Mouse (Mus musculus) spleen, adult 18-20 months (tissue): Measurements from ENCODE around the gene Psmd13.

Experiments
- DNase-seq, 2 experiments: peaks; one replicate each; pipeline ENCODE4 v3.0.0; 2022; ENCODE audit warnings: mixed read lengths in 2 of 2

The Psmd13 gene

DNA sequence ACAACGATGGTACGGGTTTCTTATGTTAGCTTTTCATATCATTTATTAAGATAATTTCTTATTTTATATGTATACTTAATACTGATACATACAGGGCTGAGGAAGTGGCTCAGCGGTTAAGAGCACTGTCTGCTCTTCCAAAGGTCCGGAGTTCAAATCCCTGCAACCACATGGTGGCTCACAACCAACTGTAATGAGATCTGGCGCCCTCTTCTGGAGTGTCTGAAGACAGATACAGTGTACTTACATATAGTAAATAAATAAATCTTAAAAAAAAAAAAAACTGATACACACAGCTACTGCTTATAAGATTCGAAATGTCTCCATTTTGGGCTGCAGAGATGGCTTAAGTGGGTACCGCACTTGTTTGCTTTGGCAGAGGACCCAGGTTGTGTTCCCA is 25.9 kb downstream of the Psmd13 start:
- no peak for DNase-seq

DNA sequence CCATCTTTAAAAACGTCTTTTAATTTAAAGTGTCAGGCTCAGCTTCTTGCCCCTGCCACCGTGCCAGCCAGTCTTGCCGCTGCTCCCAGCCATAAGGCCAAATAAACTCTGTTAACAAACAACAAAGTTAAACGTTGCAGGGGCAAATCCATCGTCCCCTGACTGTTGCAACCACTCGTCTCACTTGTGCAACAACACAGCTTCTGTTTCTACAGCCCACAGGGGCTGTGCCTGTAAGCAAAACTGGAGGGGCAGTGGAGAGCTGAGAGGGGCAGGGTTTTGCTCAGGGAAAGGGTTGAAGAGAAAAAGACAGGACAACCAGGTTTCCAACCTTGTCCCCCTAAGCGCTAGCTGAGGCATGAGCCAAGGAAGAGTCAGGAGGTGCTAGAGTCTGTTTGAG is 26.4 kb downstream of the Psmd13 start:
- DNase-seq, result no peak

DNA sequence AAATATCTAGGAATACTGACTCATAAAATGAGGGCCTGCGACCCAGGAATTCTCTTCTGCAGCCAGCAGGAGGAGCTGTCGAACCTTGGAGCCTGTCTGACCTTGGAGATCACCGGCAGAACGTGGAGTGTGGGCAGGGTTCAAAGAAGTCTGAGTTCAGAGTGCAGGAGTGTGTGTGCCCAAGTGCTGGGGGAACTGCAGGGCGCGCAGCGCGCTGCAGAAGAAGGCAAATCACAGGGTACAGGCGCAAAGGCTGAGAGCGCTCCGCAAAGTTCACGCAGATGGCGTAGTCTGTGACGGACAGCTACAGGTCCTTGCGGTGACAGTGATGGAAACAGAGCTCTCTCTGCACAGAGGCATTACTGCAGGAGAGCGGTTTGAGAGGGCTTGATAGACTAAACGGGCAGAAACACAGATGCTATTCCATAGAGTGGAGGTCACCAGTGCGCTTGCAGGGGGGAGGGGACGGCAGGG is 26.9 kb downstream of the Psmd13 start:
- DNase-seq, result peak; percentile 41 to 72

DNA sequence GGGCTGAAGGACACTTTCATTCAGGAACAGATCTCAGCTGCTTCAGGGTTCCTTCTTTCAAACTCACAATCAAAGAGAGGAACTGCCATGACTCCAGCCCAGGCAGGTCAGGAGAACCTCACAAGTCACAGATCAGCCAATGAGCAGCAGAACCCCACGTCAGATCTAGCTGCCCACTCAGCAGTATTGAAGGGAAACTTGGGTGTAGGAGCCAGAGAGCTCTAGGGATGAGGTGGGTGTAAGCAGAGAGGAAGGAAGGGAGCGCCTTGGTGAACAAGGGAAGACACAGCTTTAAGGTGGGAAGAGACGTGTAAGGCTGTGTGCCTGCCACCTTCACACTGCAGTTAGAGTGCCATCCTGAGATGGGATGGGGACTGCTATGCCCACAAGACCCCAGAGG is 30.5 kb downstream of the Psmd13 start:
- DNase-seq, result no peak

DNA sequence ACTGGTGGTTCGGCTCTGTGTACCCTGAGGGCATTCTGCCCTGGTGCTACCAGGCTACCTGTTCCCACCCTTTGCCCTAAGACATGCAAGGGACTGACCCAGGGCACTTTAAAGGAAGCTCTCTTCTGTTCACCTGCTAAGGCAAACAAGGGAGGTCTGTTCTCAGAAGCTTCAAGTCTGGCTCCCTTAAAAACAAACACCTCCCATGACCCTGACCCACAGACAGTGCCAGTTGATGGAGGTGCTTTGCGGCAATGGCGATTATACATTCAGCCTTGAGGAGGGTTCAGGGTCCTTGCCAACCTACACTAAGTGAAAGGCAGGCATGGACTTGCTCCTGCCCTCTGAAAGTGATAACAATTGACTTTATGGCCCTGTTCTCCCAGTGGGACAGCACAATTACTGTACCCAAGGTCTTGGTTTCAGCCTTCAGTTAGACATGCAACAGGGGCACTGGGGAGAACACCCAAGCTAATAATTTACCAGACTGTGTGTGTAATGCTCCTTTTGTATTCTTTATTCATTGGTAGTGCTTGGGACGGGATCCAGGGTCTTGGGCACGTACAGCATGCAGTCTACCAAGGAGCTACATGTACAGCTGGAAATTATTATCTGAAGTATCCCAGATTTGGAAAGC is 31.2 kb downstream of the Psmd13 start:
- DNase-seq, result no peak

DNA sequence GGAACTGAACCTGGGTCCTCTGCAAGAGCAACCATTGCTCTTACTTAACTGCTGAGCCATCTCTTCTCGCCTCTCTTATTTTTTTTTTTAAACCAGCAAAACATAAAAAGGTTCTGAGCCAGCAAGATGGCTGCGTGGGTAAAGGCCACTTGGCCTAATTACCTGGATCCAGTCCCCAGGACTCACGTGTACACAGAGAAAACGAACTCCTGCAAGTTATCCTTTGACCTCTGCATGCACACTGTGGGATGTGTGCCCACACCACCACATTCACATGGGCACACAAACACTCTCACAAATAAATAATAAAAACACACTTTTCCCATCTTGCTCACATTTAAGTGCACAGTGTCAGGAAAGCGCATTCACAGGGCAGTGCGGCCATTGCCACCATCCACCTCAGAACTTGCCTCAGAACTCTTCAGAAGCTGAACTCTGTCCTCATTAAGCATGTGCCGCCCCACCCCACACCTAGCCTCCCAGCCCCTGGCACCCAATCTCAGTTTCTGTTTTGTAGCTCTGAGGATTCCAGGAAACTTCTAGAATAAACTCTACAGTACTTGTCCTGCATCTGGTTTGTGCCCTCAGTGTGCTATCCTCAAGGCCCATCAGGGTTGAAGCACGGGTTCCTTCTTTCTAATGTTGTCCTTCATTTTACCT is 32.4 kb downstream of the Psmd13 start:
- DNase-seq, result no peak

DNA sequence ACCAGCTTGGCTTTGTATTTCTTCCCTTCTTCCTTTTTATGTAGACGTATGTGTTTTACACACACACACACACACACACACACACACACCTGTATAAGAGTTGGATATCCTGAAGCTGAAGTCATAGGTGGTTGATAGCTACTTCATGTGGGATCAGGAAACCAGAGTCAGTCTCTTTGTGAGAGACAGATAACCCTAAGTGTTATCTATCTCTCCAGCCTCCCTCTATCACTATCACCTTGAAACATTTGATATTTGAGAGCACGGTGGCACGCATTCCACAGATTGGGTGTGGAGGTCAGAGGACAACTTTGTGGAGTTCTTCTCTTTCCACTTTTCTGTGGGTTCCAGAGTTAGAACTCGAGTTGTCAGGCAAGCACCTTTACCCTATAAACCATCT is 38.1 kb downstream of the Psmd13 start:
- DNase-seq, result no peak

DNA sequence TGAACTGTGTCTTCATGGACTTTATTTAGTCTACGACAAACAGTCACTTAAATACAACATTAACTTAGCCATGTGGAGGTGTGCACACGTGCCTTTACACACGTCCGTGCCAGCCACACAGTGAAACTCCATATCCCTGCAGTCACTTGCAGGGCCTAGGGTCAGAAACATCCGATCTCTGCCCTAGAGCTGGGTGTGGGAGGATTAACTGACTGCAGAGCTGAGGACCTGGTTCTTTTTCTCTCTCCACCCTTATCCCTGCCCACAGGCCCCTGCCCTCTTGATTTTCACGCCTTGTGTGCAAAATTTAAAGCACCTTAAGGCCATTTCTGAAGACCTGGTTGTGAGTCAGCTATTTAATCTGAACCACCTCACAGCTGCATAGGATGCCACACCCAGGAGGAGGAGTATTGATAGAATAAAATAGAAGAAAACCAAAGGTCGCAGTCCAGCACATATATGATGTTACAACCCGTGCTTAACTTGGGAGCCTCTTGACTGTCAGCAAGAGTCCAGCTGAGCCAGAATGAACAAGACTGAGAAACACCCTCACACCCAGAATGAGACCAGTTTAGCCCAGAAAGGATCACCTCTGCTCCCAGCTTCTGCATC is 38.8 kb downstream of the Psmd13 start, which contains the start of gene Nlrp6:
TSS of gene Nlrp6 (plus strand) at position 485 of the 612 bp plus-strand sequence.
- DNase-seq, result no peak

DNA sequence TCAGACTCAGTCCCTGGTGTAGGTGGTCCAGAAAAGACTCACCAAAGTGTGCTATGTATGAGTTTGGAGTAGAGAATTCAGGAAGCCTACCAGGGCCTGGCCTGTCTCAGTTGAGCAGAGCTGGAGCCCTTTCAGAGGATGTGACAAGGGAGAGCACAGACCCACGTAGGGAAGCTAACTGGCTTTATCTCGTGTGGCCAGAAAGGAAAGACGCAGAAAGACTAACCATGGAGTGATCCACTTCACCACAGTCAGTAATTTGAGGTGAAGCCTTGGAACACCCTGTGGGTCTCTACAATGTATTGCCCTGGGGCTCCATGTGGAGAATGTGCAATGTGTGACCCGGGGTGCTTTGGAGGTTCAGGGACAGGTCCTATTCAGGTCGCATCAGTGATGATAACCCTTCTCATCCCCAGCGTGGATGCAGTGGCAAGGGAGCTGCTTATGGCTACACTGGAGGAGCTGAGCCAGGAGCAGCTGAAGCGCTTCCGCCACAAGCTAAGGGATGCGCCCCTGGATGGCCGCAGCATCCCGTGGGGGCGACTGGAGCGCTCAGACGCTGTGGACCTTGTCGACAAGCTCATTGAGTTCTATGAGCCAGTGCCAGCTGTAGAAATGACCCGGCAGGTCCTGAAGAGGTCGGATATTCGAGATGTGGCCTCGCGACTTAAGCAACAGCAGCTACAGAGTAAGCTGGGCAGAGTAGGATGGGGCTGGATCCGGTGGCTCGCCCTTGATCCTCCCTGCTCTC is 39.6 kb downstream of the Psmd13 start:
- DNase-seq, result no peak

DNA sequence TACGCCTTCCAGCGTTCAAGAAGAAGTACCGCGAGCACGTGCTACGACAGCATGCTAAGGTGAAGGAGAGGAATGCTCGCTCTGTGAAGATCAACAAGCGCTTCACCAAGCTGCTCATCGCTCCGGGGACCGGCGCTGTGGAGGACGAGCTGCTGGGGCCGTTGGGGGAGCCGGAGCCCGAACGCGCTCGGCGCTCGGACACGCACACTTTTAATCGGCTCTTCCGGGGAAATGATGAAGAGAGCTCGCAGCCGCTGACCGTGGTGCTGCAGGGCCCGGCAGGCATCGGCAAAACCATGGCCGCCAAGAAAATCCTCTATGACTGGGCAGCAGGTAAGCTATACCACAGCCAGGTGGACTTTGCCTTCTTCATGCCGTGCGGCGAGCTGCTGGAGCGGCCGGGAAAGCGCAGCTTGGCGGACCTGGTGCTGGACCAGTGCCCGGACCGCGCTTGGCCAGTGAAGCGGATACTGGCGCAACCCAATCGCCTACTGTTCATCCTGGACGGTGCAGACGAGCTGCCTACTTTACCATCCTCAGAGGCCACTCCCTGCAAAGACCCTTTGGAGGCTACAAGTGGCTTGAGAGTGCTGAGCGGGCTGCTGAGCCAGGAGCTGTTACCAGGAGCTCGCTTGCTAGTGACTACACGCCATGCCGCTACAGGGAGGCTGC is 40.8 kb downstream of the Psmd13 start:
- DNase-seq, result no peak

DNA sequence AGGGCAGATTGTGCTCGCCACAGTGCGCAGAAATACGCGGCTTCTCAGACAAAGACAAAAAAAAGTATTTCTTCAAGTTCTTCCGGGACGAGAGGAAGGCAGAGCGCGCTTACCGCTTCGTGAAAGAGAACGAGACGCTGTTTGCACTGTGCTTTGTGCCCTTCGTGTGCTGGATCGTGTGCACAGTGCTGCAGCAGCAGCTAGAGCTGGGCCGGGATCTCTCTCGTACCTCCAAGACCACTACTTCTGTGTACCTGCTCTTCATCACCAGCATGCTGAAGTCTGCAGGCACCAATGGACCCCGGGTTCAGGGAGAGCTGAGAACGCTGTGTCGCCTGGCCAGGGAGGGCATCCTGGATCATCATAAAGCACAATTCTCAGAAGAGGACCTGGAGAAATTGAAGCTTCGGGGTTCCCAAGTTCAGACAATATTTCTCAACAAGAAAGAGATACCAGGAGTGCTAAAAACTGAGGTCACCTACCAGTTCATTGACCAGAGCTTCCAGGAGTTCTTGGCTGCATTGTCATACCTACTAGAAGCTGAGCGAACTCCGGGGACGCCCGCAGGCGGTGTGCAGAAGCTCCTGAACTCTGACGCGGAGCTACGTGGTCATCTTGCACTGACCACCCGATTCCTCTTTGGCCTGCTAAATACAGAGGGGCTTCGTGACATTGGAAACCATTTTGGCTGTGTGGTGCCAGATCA is 41.5 kb downstream of the Psmd13 start:
- no peak for DNase-seq

DNA sequence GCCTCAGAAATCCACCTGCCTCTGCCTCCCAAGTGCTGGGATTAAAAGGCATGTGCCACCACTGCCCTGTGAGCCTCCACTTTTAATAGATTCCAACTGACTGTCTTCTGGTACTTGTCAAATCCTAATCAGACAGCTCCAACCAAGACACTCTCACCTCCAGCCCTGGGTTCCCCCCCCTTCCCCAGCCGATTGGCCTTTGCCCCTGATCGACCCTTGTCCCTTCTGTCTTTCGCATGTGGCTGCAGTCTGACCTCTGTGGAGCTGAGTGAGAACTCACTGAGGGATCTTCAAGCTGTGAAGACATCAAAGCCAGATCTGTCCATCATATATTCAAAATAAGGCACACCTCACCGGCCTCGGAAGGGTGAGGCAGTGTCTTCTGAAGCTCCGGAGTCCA is 45.4 kb downstream of the Psmd13 start:
- no peak for DNase-seq

DNA sequence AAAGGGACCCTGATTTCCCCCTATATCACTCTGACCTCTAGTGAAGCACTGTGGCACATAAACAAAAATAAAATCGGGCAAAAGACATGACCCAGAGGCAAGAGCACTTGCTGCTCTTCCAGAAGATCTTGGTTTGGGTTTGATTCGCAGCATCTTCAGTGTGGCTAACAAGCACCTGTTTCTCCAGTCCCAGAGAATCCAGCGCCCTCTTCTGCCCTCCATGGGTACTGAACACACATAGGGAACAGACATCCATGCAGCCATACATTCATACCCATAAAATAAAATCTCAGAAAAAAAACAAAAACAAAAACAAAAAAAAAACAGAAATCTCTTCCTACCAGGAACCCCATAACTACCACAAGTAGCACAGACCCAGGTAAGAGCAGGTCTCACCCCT is 56.7 kb downstream of the Psmd13 start:
- DNase-seq, result no peak

DNA sequence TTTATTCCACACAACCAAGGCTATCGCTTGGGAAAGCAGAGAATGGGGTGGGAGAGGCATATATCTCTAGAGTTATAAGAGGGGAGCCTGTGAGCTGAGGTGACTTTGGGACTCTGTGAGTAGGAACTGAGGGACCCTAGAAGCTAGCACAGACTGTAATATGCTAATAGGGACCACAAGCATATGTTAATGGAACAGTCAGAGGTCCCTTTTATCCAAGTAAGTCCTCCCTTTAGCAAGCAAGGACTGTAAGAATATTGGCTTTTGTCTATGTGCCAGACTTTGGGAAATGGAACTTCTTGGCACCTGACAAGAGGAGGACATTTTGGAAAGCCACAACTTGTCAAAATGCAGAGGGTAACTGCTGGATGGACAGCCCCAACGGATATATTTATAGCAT is 57.1 kb downstream of the Psmd13 start:
- DNase-seq, result no peak

DNA sequence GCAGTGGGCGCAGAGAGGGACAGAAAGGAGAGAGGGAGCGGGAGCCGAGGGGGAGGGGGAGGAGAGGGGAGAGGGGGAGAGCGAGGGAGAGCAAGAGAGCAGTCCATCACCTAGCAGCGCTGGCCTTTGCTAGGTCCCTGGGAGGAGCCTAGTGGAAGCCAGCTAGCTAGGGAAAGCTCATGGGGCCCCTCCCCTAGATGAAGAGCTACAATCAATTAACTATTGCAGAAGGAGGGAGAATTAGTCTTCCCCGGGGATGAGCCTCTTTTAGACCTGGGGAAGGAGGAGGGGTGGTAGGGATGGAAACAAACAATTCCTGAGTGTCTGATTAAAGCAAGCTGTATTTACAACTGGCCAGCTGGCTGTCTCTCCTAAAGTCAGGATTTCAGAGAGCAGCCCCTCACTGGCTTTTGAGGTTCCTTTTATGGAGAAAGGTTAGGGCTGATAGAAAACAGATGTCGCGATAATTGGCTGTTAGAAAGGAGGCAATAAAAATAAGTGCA is 58.0 kb downstream of the Psmd13 start:
- DNase-seq, result no peak

DNA sequence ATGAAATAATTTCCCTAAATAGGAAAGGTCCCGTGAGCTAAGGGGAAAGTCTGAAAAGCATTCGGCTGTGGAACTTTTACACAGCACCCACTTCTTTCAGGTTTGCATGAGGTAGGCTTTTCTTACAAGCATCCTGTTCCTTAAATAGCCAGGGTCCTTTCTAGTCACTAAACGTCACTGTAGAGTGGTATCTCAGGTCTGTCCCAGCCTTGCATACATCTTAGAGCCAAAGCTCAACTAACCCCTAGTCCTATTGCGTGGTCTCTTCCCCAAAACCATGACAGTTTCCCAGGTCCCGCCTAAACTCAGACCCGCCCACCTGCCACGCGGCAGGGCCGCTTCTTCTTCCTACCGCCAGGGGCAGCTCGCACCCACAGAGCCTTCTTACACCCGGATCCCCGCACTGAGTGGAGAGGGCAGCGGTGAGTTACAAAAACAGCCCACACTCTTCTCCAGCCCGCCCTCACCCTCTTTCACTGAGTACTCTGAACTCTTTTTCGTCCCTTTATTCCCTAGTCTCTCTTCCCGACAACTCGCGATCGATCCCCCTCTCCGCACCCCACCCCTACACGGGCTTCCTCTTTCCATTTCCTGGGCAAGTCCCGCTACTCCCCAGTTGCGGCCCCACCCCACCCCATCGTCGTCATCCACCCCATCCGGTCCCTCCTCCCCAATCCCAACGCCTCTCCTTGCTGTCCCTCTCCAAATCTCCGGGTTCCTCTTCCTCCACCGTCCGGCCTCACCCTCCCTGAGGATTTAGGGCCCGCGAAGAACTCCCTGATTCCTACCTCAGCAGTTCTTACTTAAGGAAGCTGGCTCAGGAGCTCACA is 59.7 kb downstream of the Psmd13 start, which contains the start of gene Pgghg:
TSS of gene Pgghg (plus strand) at position 170 of the 830 bp plus-strand sequence.
- peak; percentile 78 to 81 for DNase-seq

DNA sequence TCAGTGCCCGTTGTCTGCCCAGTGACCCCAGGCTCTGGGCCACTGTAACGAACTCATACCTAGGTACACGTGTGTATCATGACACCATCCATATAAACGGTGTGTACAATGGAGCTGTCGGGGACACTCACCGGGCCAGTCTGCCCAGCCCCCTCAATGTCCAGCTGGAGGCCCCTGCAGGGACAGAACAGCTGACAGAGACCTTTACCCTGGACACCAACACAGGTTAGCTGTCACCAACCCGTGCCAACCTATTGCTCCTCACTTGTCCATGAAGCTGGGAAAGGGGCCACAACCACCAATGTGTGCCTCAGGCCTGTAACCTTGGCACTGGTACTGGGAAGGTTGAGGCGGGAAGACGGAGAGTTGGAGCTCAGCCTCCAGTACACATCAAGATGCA is 60.6 kb downstream of the Psmd13 start:
- peak in 1 of 2 experiments; percentile 23 for DNase-seq

DNA sequence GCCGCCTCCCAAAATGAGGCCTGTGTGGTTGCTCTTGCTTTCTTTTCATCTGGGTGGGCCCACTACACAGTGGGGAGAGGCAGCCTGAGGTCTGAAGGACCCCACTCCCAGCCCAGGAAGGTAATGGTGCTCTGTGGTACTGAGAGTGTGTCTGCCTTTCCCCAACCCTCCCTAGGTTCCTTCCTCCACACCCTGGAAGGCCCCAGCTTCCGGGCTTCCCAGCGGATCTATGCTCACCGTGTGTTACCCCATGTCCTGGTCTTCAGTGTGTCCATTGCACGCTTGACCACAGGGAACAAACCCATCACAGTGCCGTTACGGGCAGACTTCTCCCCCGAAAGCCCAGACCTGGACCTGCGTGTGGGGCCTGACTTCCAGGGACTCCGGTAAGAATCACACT is 61.0 kb downstream of the Psmd13 start:
- DNase-seq, result no peak

DNA sequence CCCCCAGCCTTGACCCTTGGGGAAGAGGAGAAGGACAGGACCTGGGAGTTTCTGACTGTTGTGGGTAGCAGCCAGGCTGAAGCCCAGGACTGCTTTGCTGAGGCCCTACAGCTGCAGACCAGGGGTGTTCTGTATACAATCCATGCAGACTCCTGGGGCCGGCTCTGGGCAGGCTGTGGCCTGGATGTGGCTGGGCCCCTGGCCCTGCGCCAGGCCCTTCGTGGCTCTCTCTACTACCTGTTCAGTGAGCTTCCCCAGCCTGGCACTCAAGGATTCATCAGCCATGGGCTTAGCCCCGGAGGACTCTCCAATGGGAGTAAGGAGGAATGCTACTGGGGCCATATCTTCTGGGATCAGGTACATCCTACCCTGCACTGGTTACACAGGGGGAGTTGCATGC is 61.6 kb downstream of the Psmd13 start:
- no peak for DNase-seq

DNA sequence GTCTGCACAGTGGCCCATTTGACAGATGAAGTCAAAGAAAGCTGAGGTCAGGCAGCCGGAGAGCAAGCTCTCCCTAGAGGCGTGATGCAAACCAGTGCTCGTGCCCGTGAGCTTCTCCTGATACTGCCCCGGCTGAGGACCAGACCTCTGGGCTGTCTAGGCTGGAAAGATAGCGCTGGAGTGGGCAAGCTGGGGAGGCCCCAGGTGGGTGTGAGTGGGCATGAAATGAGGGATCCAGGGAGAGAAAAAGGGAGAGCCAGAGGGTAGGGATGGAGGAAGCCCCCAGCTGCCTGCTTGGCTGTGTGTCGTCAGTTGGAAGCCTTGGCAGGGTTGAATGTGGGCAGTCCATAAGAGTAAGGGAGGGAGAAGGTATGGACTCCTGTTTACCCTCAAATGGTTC is 62.5 kb downstream of the Psmd13 start:
- DNase-seq, result no peak

DNA sequence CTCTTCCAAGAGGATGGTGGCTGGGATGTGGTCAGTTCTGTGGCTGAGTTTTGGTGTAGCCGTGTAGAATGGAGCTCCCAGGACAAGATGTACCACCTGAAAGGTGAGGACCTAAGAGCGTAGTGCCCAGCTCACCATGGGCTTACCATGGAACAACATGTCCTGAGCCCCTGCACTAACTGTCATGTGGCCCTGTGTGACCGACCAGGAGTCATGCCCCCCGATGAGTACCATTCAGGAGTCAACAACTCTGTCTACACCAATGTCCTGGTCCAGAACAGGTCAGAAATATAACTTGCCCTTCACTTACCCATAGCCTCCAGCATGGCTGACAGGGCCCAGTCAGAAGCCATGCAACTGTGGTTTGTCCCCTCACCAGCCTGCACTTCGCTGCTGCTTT is 63.5 kb downstream of the Psmd13 start:
- DNase-seq, result no peak
